Mouse (Mus musculus) urinary bladder, postnatal 4 days (tissue): Measurements from ENCODE around the gene Gm3415.
"Not testable (repeated sequence)": the region's sequence is repeated elsewhere in the genome, so short reads cannot be mapped to it uniquely, and the experiment has no call there.

Experiments used
- DNase-seq, 2 experiments: peaks; one replicate each; pipeline ENCODE4 v3.0.0; 2021 to 2022; ENCODE audit warnings: low spot score in 2 of 2

Gene Gm3415

GRCm38 (mm10) chr5:146555836-146556235, at the start of gene Gm3415:
Gene Gm3415 (plus strand): TSS chr5:146556136.
- not testable (repeated sequence) for DNase-seq

GRCm38 (mm10) chr5:146513823-146514222, 42.1 kb upstream of the Gm3415 start, which contains the start of gene Gm3402:
Gene Gm3402 (plus strand): TSS chr5:146514123.
- not testable (repeated sequence) for DNase-seq

- not testable (repeated sequence) for DNase-seq
Observed at GRCm38 (mm10) chr5:146525501-146525900, 30.4 kb upstream of the Gm3415 start, which contains the start of gene Gm3404. Gene Gm3404 (plus strand): TSS chr5:146525801.

GRCm38 (mm10) chr5:146537347-146537746, 18.6 kb upstream of the Gm3415 start, which contains the start of gene Gm3409:
Gene Gm3409 (plus strand): TSS chr5:146537647.
- DNase-seq = not testable (repeated sequence)

- no peak for DNase-seq
Observed at GRCm38 (mm10) chr5:146564259-146564658, 8.3 kb downstream of the Gm3415 start.

- no peak for DNase-seq
Observed at GRCm38 (mm10) chr5:146567054-146567453, 11.1 kb downstream of the Gm3415 start.

- DNase-seq = not testable (repeated sequence)
Observed at GRCm38 (mm10) chr5:146570179-146570578, 14.2 kb downstream of the Gm3415 start.

- not testable (repeated sequence) for DNase-seq
Observed at GRCm38 (mm10) chr5:146571830-146572734, 16.1 kb downstream of the Gm3415 start.

GRCm38 (mm10) chr5:146572735-146573042, 16.8 kb downstream of the Gm3415 start:
- not testable (repeated sequence) for DNase-seq

GRCm38 (mm10) chr5:146576668-146577067, 20.7 kb downstream of the Gm3415 start:
- no peak for DNase-seq

- no peak for DNase-seq
Observed at GRCm38 (mm10) chr5:146584156-146584477, 28.2 kb downstream of the Gm3415 start.

- no peak for DNase-seq
Observed at GRCm38 (mm10) chr5:146584478-146585306, 28.8 kb downstream of the Gm3415 start, which contains the start of gene Gpr12. Gene Gpr12 (minus strand): TSS chr5:146585239.

GRCm38 (mm10) chr5:146585307-146585651, 29.3 kb downstream of the Gm3415 start:
- no peak for DNase-seq

- no peak for DNase-seq
Observed at GRCm38 (mm10) chr5:146586357-146587070, 30.6 kb downstream of the Gm3415 start.

- DNase-seq = no peak
Observed at GRCm38 (mm10) chr5:146590987-146591386, 35.1 kb downstream of the Gm3415 start.

GRCm38 (mm10) chr5:146591636-146592035, 35.7 kb downstream of the Gm3415 start:
- DNase-seq = no peak

GRCm38 (mm10) chr5:146592580-146592979, 36.6 kb downstream of the Gm3415 start:
- no peak for DNase-seq

GRCm38 (mm10) chr5:146596612-146597502, 40.9 kb downstream of the Gm3415 start:
- DNase-seq = no peak

GRCm38 (mm10) chr5:146597503-146597874, 41.6 kb downstream of the Gm3415 start:
- DNase-seq = no peak

- DNase-seq = no peak
Observed at GRCm38 (mm10) chr5:146598215-146599119, 42.5 kb downstream of the Gm3415 start.
